Mouse (Mus musculus): ENCODE data around the gene Trabd2b.

DNA sequence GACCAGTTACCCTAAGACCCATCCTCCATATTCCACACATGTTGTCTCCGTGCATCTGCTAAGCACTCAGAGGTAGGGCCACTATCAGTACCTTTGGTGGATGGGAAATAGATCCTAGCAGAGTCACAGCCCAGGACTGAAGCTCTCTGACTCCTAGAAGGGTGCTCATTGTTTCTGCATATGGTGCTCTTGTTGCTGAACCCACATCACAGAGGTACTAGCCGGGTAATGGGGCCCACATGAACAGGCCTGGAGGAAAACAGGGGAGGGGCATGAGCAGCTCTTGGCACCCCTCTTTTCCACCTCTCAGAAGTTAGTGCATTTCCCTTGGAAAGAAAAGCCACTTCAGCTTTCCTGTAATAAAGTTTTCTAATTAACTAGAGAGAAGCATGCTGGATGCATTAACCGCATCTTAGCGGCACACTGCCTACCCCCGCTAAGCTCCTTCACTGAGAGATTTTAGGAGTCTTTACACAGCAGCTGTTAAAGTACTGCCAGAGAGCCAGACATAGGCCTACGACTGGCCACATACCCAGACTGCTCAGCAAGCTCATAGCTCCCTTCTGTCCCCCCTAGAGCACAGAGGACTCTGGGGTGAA, 131.0 kb downstream of the Trabd2b start:
- no peak for TF ChIP-seq CTCF (IDR thresholded peaks at IDR 0.05)
- no peak for TF ChIP-seq POLR2A (IDR thresholded peaks at IDR 0.05; ENCODE audit: insufficient read depth, low read depth, low read length)

Measured in heart, adult 2 months (tissue).